Mouse (Mus musculus): Measurements from ENCODE around the gene Fam162b. TPM values are rescaled to one million over a fixed set of nuclear protein-coding genes. Genes with fewer than 3 reads are reported as not detected.

The Fam162b gene
- 1.5 and 2.6 TPM in 2 replicates for polyA plus RNA-seq (2014; fragmentation: Nextera tagmentation; extraction: Ambion mirVana)

- ATAC-seq (ENCODE audit: low FRiP score, low TSS enrichment) (0 out of 2 replicates have a peak, but pooled peaks have one; percentile 54), DNase-seq (peak; percentile 27)
- 0 out of 2 replicates have a peak within 1 kb of the TSS, but pooled peaks have one; percentile 12 for H3K4me3 ChIP-seq (replicated peaks; ENCODE audit: low read depth, low read length)
- 0 out of 2 replicates have a peak, but pooled peaks cover 6% of the 10 kb centered on the region for H3K4me1 ChIP-seq (ENCODE audit: control insufficient read depth, insufficient read depth, low read length)
- no peaks in the 10 kb centered on the region for H3K36me3 ChIP-seq (ENCODE audit: control insufficient read depth, insufficient read depth, low read length)
- no peak within 1 kb of the TSS; the same call in 1 of the 2 replicates for H3K9ac ChIP-seq (replicated peaks; ENCODE audit: low read length)
- H3K27ac ChIP-seq (replicated peaks; ENCODE audit: low read depth, low read length): no peak within 1 kb of the TSS
- 3% methylated on average over 19 of the region's 19 CpGs for WGBS
- peaks cover 5% of the 10 kb centered on the region; the same call in 1 of the 2 replicates for H3K27me3 ChIP-seq (ENCODE audit: control insufficient read depth, insufficient read depth, low read length)
- no peaks in the 10 kb centered on the region for H3K9me3 ChIP-seq (ENCODE audit: control insufficient read depth, low read length)
- H3K4me2 ChIP-seq (ENCODE audit: low read length): peak within 1 kb of the TSS; percentile 54
Observed at GRCm38 (mm10) chr10:51590139-51590574, at the start of gene Fam162b. TSS of gene Fam162b (minus strand) at chr10:51590517.

- Histone ChIP-seq H3K4me2 (ENCODE audit: low read length) (no peak within 1 kb of the TSS), H3K4me1 (ENCODE audit: control insufficient read depth, insufficient read depth, low read length) (no peaks in the 10 kb centered on the region), H3K27ac (replicated peaks; ENCODE audit: low read depth, low read length) (no peak within 1 kb of the TSS), H3K9ac (replicated peaks; ENCODE audit: low read length) (no peak within 1 kb of the TSS), H3K9me3 (ENCODE audit: control insufficient read depth, low read length) (no peaks in the 10 kb centered on the region), H3K27me3 (ENCODE audit: control insufficient read depth, insufficient read depth, low read length) (no peaks in the 10 kb centered on the region), H3K36me3 (ENCODE audit: control insufficient read depth, insufficient read depth, low read length) (no peaks in the 10 kb centered on the region), H3K4me3 (replicated peaks; ENCODE audit: low read depth, low read length) (no peak within 1 kb of the TSS)
- ATAC-seq (ENCODE audit: low FRiP score, low TSS enrichment) (no peak), DNase-seq (no peak)
- 78% methylated on average over 8 of the region's 8 CpGs for WGBS
Observed at GRCm38 (mm10) chr10:51631411-51632136, 41.3 kb upstream of the Fam162b start, which contains the start of gene Gprc6a. TSS of gene Gprc6a (minus strand) at chr10:51631461.

GRCm38 (mm10) chr10:51621193-51621592 is 30.9 kb upstream of the Fam162b start:
- Histone ChIP-seq H3K4me3 (replicated peaks; ENCODE audit: low read depth, low read length) (no peak overlapping the region), H3K9ac (replicated peaks; ENCODE audit: low read length) (no peak overlapping the region), H3K4me1 (ENCODE audit: control insufficient read depth, insufficient read depth, low read length) (no peaks in the 10 kb centered on the region), H3K36me3 (ENCODE audit: control insufficient read depth, insufficient read depth, low read length) (no peaks in the 10 kb centered on the region), H3K27ac (replicated peaks; ENCODE audit: low read depth, low read length) (no peak overlapping the region), H3K4me2 (ENCODE audit: low read length) (no peak overlapping the region), H3K27me3 (ENCODE audit: control insufficient read depth, insufficient read depth, low read length) (no peaks in the 10 kb centered on the region), H3K9me3 (ENCODE audit: control insufficient read depth, low read length) (no peaks in the 10 kb centered on the region)
- ATAC-seq (ENCODE audit: low FRiP score, low TSS enrichment) (no peak), DNase-seq (no peak)
- 87% methylated on average over 3 of the region's 3 CpGs for WGBS

GRCm38 (mm10) chr10:51620126-51620525 is 29.8 kb upstream of the Fam162b start:
- no peak for DNase-seq
- H3K9ac ChIP-seq (replicated peaks; ENCODE audit: low read length): no peak overlapping the region
- no peaks in the 10 kb centered on the region for H3K9me3 ChIP-seq (ENCODE audit: control insufficient read depth, low read length)
- no peaks in the 10 kb centered on the region for H3K36me3 ChIP-seq (ENCODE audit: control insufficient read depth, insufficient read depth, low read length)
- no peaks in the 10 kb centered on the region for H3K4me1 ChIP-seq (ENCODE audit: control insufficient read depth, insufficient read depth, low read length)
- no peak overlapping the region for H3K4me3 ChIP-seq (replicated peaks; ENCODE audit: low read depth, low read length)
- 57% methylated on average over 7 of the region's 7 CpGs for WGBS
- no peak overlapping the region for H3K27ac ChIP-seq (replicated peaks; ENCODE audit: low read depth, low read length)
- H3K4me2 ChIP-seq (ENCODE audit: low read length): no peak overlapping the region
- no peaks in the 10 kb centered on the region for H3K27me3 ChIP-seq (ENCODE audit: control insufficient read depth, insufficient read depth, low read length)
- ATAC-seq (ENCODE audit: low FRiP score, low TSS enrichment): no peak

- H3K4me2 ChIP-seq (ENCODE audit: low read length): no peak overlapping the region
- no peaks in the 10 kb centered on the region for H3K4me1 ChIP-seq (ENCODE audit: control insufficient read depth, insufficient read depth, low read length)
- DNase-seq: no peak
- no peak overlapping the region for H3K4me3 ChIP-seq (replicated peaks; ENCODE audit: low read depth, low read length)
- WGBS: 79% methylated on average over 2 of the region's 2 CpGs
- no peaks in the 10 kb centered on the region for H3K27me3 ChIP-seq (ENCODE audit: control insufficient read depth, insufficient read depth, low read length)
- H3K27ac ChIP-seq (replicated peaks; ENCODE audit: low read depth, low read length): no peak overlapping the region
- H3K9ac ChIP-seq (replicated peaks; ENCODE audit: low read length): no peak overlapping the region
- no peaks in the 10 kb centered on the region for H3K9me3 ChIP-seq (ENCODE audit: control insufficient read depth, low read length)
- ATAC-seq (ENCODE audit: low FRiP score, low TSS enrichment): no peak
- H3K36me3 ChIP-seq (ENCODE audit: control insufficient read depth, insufficient read depth, low read length): no peaks in the 10 kb centered on the region
Observed at GRCm38 (mm10) chr10:51618538-51618937, 28.2 kb upstream of the Fam162b start.

GRCm38 (mm10) chr10:51614826-51615590 is 24.7 kb upstream of the Fam162b start:
- H3K4me1 ChIP-seq (ENCODE audit: control insufficient read depth, insufficient read depth, low read length): no peaks in the 10 kb centered on the region
- 75% methylated on average over 11 of the region's 11 CpGs for WGBS
- no peak overlapping the region for H3K9ac ChIP-seq (replicated peaks; ENCODE audit: low read length)
- no peak for ATAC-seq (ENCODE audit: low FRiP score, low TSS enrichment)
- no peak overlapping the region for H3K27ac ChIP-seq (replicated peaks; ENCODE audit: low read depth, low read length)
- no peak overlapping the region for H3K4me3 ChIP-seq (replicated peaks; ENCODE audit: low read depth, low read length)
- no peaks in the 10 kb centered on the region for H3K36me3 ChIP-seq (ENCODE audit: control insufficient read depth, insufficient read depth, low read length)
- no peaks in the 10 kb centered on the region for H3K27me3 ChIP-seq (ENCODE audit: control insufficient read depth, insufficient read depth, low read length)
- no peaks in the 10 kb centered on the region for H3K9me3 ChIP-seq (ENCODE audit: control insufficient read depth, low read length)
- no peak overlapping the region for H3K4me2 ChIP-seq (ENCODE audit: low read length)
- no peak for DNase-seq

GRCm38 (mm10) chr10:51613421-51613820 is 23.1 kb upstream of the Fam162b start:
- Histone ChIP-seq H3K4me2 (ENCODE audit: low read length) (no peak overlapping the region), H3K4me1 (ENCODE audit: control insufficient read depth, insufficient read depth, low read length) (no peaks in the 10 kb centered on the region), H3K9me3 (ENCODE audit: control insufficient read depth, low read length) (no peaks in the 10 kb centered on the region), H3K36me3 (ENCODE audit: control insufficient read depth, insufficient read depth, low read length) (no peaks in the 10 kb centered on the region), H3K27ac (replicated peaks; ENCODE audit: low read depth, low read length) (no peak overlapping the region), H3K9ac (replicated peaks; ENCODE audit: low read length) (no peak overlapping the region), H3K27me3 (ENCODE audit: control insufficient read depth, insufficient read depth, low read length) (no peaks in the 10 kb centered on the region), H3K4me3 (replicated peaks; ENCODE audit: low read depth, low read length) (no peak overlapping the region)
- DNase-seq: no peak
- 69% methylated on average over 3 of the region's 3 CpGs for WGBS
- no peak for ATAC-seq (ENCODE audit: low FRiP score, low TSS enrichment)

- Histone ChIP-seq H3K4me3 (replicated peaks; ENCODE audit: low read depth, low read length) (no peak overlapping the region), H3K36me3 (ENCODE audit: control insufficient read depth, insufficient read depth, low read length) (no peaks in the 10 kb centered on the region), H3K4me2 (ENCODE audit: low read length) (no peak overlapping the region), H3K27ac (replicated peaks; ENCODE audit: low read depth, low read length) (no peak overlapping the region), H3K27me3 (ENCODE audit: control insufficient read depth, insufficient read depth, low read length) (no peaks in the 10 kb centered on the region), H3K9ac (replicated peaks; ENCODE audit: low read length) (no peak overlapping the region), H3K9me3 (ENCODE audit: control insufficient read depth, low read length) (no peaks in the 10 kb centered on the region), H3K4me1 (ENCODE audit: control insufficient read depth, insufficient read depth, low read length) (no peaks in the 10 kb centered on the region)
- WGBS: 85% methylated on average over 9 of the region's 9 CpGs
- DNase-seq (no peak), ATAC-seq (ENCODE audit: low FRiP score, low TSS enrichment) (0 out of 2 replicates have a peak, but pooled peaks have one; percentile 14)
Observed at GRCm38 (mm10) chr10:51611969-51612682, 21.8 kb upstream of the Fam162b start.

Measured in midbrain, embryonic 14.5 days (tissue).